Mouse (Mus musculus) MEL (cell line): ENCODE measurements at regions not wholly inside any gene's neighbourhood (a gene's known extent, or its start where the extent isn't known, plus 50 kb on each side); places are given as distances from the start of the nearest gene placed in this dataset.

ENCODE experiments used
- DNase-seq: peaks from one replicate; pipeline ENCODE4 v3.0.0; 2011; ENCODE audit warnings: low read depth, low spot score
- H3K27ac ChIP-seq: 2 replicates; pipeline ENCODE4 v1.5.1; 2012; ENCODE audit warnings: low read depth, mild to moderate bottlenecking, control low read depth, low read length, moderate library complexity; ENCODE audit not compliant: control insufficient read depth
- H3K27me3 ChIP-seq, 2 experiments: fragments of 150-350 bp in 1 of 2; sonication (generic) in 1 of 2; 2 replicates each; pipeline ENCODE4 v1.6.1; 2012; ENCODE audit warnings: low read length in 2 of 2, mild to moderate bottlenecking in 2 of 2, improper control_type of control experiment in 1 of 2, moderate library complexity in 1 of 2; ENCODE audit not compliant: insufficient read depth in 2 of 2, control insufficient read depth in 1 of 2
- H3K36me3 ChIP-seq, 2 experiments: 2 replicates each; pipeline ENCODE4 v1.6.1; 2012 to 2014; ENCODE audit warnings: low read length in 2 of 2, improper control_type of control experiment in 1 of 2, inconsistent platforms in 1 of 2, mild to moderate bottlenecking in 1 of 2; ENCODE audit not compliant: insufficient read depth in 2 of 2, control insufficient read depth in 1 of 2
- H3K4me1 ChIP-seq, 2 experiments: fragments of 150-350 bp in 1 of 2; sonication (generic) in 1 of 2; 2 replicates each; pipeline ENCODE4 v1.6.1; 2012; ENCODE audit warnings: low read length in 2 of 2, improper control_type of control experiment in 1 of 2, mild to moderate bottlenecking in 1 of 2; ENCODE audit not compliant: insufficient read depth in 2 of 2, control insufficient read depth in 1 of 2
- H3K4me3 ChIP-seq, 2 experiments: fragments of 150-350 bp in 1 of 2; sonication (generic) in 1 of 2; 2 replicates each; pipeline ENCODE4 v1.5.1; 2012; ENCODE audit warnings: low read depth in 2 of 2, low read length in 2 of 2, mild to moderate bottlenecking in 2 of 2, moderate library complexity in 2 of 2, control low read depth in 1 of 2, improper control_type of control experiment in 1 of 2; ENCODE audit not compliant: control insufficient read depth in 1 of 2, insufficient read depth in 1 of 2
- H3K79me2 ChIP-seq: 2 replicates; pipeline ENCODE4 v1.6.1; 2012; ENCODE audit warnings: mild to moderate bottlenecking, low read length, moderate library complexity; ENCODE audit not compliant: control insufficient read depth, poor library complexity, insufficient read depth
- H3K9ac ChIP-seq: 2 replicates; pipeline ENCODE4 v1.6.1; 2012; ENCODE audit warnings: low read depth, mild to moderate bottlenecking, control low read depth, low read length, moderate library complexity; ENCODE audit not compliant: control insufficient read depth, poor library complexity, severe bottlenecking
- H3K9me3 ChIP-seq: fragments of 150-350 bp; sonication (generic); replicated peaks from 2 replicates; pipeline ENCODE4 v1.6.1; 2012; ENCODE audit warnings: mild to moderate bottlenecking, low read length, improper control_type of control experiment, moderate library complexity; ENCODE audit not compliant: insufficient read depth
- CTCF ChIP-seq, 3 experiments: IDR thresholded peaks in 2 of 3; conservative IDR thresholded peaks in 1 of 3; 2 replicates each; pipeline ENCODE4 v1.5.1; 2011 to 2012; ENCODE audit warnings: low read length in 3 of 3, low read depth in 2 of 3, mild to moderate bottlenecking in 2 of 3, improper control_type of control experiment in 1 of 3, inconsistent platforms in 1 of 3, mixed read lengths in 1 of 3, moderate library complexity in 1 of 3; ENCODE audit not compliant: control insufficient read depth in 1 of 3, insufficient read depth in 1 of 3, poor library complexity in 1 of 3, severe bottlenecking in 1 of 3
- ELF1 ChIP-seq: IDR thresholded peaks from 2 replicates; pipeline ENCODE4 v1.6.1; 2014; ENCODE audit warnings: low read depth, mild to moderate bottlenecking, inconsistent platforms, low read length, improper control_type of control experiment, moderate library complexity
- ETS1 ChIP-seq: IDR thresholded peaks from 2 replicates; pipeline ENCODE4 v1.6.1; 2012; ENCODE audit warnings: low read depth, mild to moderate bottlenecking, inconsistent platforms, low read length, improper control_type of control experiment, moderate library complexity
- GATA1 ChIP-seq: IDR thresholded peaks from 2 replicates; pipeline ENCODE4 v1.6.1; 2011; ENCODE audit warnings: low read depth, low read length, improper control_type of control experiment
- HCFC1 ChIP-seq: IDR thresholded peaks from 2 replicates; pipeline ENCODE4 v1.6.1; 2012; ENCODE audit warnings: low read depth, mild to moderate bottlenecking, inconsistent platforms, low read length, improper control_type of control experiment, moderate library complexity
- JUND ChIP-seq: IDR thresholded peaks from 2 replicates; pipeline ENCODE4 v1.6.1; 2011; ENCODE audit warnings: low read depth, mild to moderate bottlenecking, improper control_type of control experiment, low read length
- KAT2A ChIP-seq: conservative IDR thresholded peaks from 2 replicates; pipeline ENCODE4 v1.6.1; 2012; ENCODE audit warnings: low read depth, low read length, improper control_type of control experiment, inconsistent platforms
- MAFK ChIP-seq: IDR thresholded peaks from 2 replicates; pipeline ENCODE4 v1.6.1; 2011; ENCODE audit warnings: low read depth, mild to moderate bottlenecking, low read length, improper control_type of control experiment, borderline replicate concordance
- MEF2A ChIP-seq: IDR thresholded peaks from 2 replicates; pipeline ENCODE4 v1.6.1; 2014; ENCODE audit warnings: low read depth, mild to moderate bottlenecking, inconsistent platforms, low read length, improper control_type of control experiment; ENCODE audit not compliant: poor library complexity, insufficient replicate concordance, severe bottlenecking; ENCODE audit errors: extremely low read depth
- MXI1 ChIP-seq: IDR thresholded peaks from 2 replicates; pipeline ENCODE4 v1.6.1; 2011; ENCODE audit warnings: mild to moderate bottlenecking, low read depth, low read length, improper control_type of control experiment
- MYB ChIP-seq: IDR thresholded peaks from 2 replicates; pipeline ENCODE4 v1.6.1; 2011; ENCODE audit warnings: mild to moderate bottlenecking, low read depth, low read length, improper control_type of control experiment
- NELFE ChIP-seq: IDR thresholded peaks from 2 replicates; pipeline ENCODE4 v1.6.1; 2011; ENCODE audit warnings: low read depth, low read length, improper control_type of control experiment
- NRF1 ChIP-seq: IDR thresholded peaks from 2 replicates; pipeline ENCODE4 v1.6.1; 2014; ENCODE audit warnings: low read depth, mild to moderate bottlenecking, inconsistent platforms, low read length, improper control_type of control experiment, moderate library complexity; ENCODE audit not compliant: poor library complexity, insufficient read depth, severe bottlenecking
- POLR2AphosphoS5 ChIP-seq: IDR thresholded peaks from 2 replicates; pipeline ENCODE4 v1.6.1; 2012; ENCODE audit warnings: low read depth, borderline replicate concordance, mild to moderate bottlenecking, inconsistent platforms, low read length, moderate library complexity, mixed read lengths
- RAD21 ChIP-seq: IDR thresholded peaks from 2 replicates; pipeline ENCODE4 v1.6.1; 2011; ENCODE audit warnings: mild to moderate bottlenecking, low read depth, low read length, improper control_type of control experiment
- SMC3 ChIP-seq: IDR thresholded peaks from 2 replicates; pipeline ENCODE4 v1.6.1; 2011; ENCODE audit warnings: low read depth, low read length, improper control_type of control experiment
- TAL1 ChIP-seq: IDR thresholded peaks from 2 replicates; pipeline ENCODE4 v1.6.1; 2012; ENCODE audit warnings: mild to moderate bottlenecking, inconsistent platforms, low read length, moderate library complexity, mixed read lengths
- TCF12 ChIP-seq: IDR thresholded peaks from 2 replicates; pipeline ENCODE4 v1.6.1; 2014; ENCODE audit warnings: low read depth, mild to moderate bottlenecking, inconsistent platforms, low read length, improper control_type of control experiment, moderate library complexity
- USF1 ChIP-seq: IDR thresholded peaks from 2 replicates; pipeline ENCODE4 v1.6.1; 2014; ENCODE audit warnings: low read depth, mild to moderate bottlenecking, inconsistent platforms, low read length, improper control_type of control experiment, moderate library complexity
- USF2 ChIP-seq, 2 experiments: IDR thresholded peaks; 2 replicates each; pipeline ENCODE4 v1.6.1; 2011 to 2012; ENCODE audit warnings: improper control_type of control experiment in 2 of 2, low read length in 2 of 2, borderline replicate concordance in 1 of 2, inconsistent platforms in 1 of 2, low read depth in 1 of 2, mild to moderate bottlenecking in 1 of 2; ENCODE audit not compliant: insufficient read depth in 1 of 2
- ZC3H11A ChIP-seq: IDR thresholded peaks from 2 replicates; pipeline ENCODE4 v1.6.1; 2012; ENCODE audit warnings: low read depth, mild to moderate bottlenecking, inconsistent platforms, low read length, improper control_type of control experiment
- ZKSCAN1 ChIP-seq: IDR thresholded peaks from 2 replicates; pipeline ENCODE4 v1.6.1; 2012; ENCODE audit warnings: low read depth, mild to moderate bottlenecking, inconsistent platforms, low read length, improper control_type of control experiment, moderate library complexity
- ZNF384 ChIP-seq: IDR thresholded peaks from 2 replicates; pipeline ENCODE4 v1.6.1; 2012; ENCODE audit warnings: low read depth, mild to moderate bottlenecking, inconsistent platforms, low read length, improper control_type of control experiment

GRCm38 (mm10) chr7:82119266-82119665, 54.4 kb upstream of the Sh3gl3 start:
- TF ChIP-seq ZC3H11A (no peak), NRF1 (no peak), TAL1 (no peak), GATA1 (no peak), SMC3 (peak; percentile 19; the same call in 1 of the 2 replicates), CTCF (IDR thresholded peaks at IDR 0.05 in 2 of 3, conservative IDR thresholded peaks at IDR 0.05 in 1 of 3; ENCODE audit: control insufficient read depth in 1 of 3, insufficient read depth in 1 of 3, low read depth in 2 of 3, low read length in 3 of 3, poor library complexity in 1 of 3, severe bottlenecking in 1 of 3) (peak in 2 of 3 experiments; percentile 12 to 28; a peak in 2 of 6 replicates), POLR2AphosphoS5 (no peak), NELFE (no peak), HCFC1 (no peak), MXI1 (no peak), RAD21 (peak; percentile 38), MYB (no peak), ETS1 (no peak), ZNF384 (no peak), ELF1 (no peak), USF2 (IDR thresholded peaks at IDR 0.05; ENCODE audit: borderline replicate concordance in 1 of 2, insufficient read depth in 1 of 2, low read depth in 1 of 2, low read length in 2 of 2) (no peak), KAT2A (no peak), ZKSCAN1 (no peak), MAFK (no peak), TCF12 (no peak), JUND (no peak), MEF2A (no peak), USF1 (no peak)
- TF ChIP-seq, all 39 proteins: peak for 3
- Histone ChIP-seq H3K27me3 (no peaks in the 10 kb centered on the region), H3K9me3 (no peaks in the 10 kb centered on the region), H3K9ac (no peak overlapping the region), H3K27ac (no peak overlapping the region), H3K36me3 (no peaks in the 10 kb centered on the region), H3K4me3 (no peak overlapping the region), H3K79me2 (no peaks in the 10 kb centered on the region), H3K4me1 (no peaks in the 10 kb centered on the region)
- peak; percentile 22 for DNase-seq
